Mouse (Mus musculus): ENCODE measurements around the gene Spink4. TPM values are rescaled to one million over a fixed set of nuclear protein-coding genes. Genes with fewer than 3 reads are reported as not detected.

Gene Spink4
- polyA plus RNA-seq, 1 experiment from 2014 or later = not detected

DNA sequence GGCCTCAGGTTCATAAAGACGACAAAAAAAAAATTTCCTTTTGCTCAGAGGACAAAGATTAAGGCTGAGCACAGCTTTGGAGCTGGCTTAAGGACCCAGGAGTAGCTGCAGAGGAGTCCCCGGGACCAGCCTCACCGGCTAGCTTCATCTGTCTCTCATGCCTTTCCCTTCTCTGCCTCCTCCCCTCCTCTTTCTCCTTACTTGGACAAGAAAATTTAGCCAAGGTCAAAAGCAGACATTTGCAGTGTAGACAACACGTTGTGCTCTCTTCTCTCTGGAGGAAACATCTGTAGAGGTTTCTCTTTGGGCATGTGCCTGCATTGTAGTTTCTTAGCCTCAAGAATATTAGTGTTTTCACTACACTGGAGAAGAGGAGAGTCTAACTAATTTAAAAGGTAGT, 34.0 kb upstream of the Spink4 start:
- H3K4me2 ChIP-seq (replicated peaks) = no peak overlapping the region

DNA sequence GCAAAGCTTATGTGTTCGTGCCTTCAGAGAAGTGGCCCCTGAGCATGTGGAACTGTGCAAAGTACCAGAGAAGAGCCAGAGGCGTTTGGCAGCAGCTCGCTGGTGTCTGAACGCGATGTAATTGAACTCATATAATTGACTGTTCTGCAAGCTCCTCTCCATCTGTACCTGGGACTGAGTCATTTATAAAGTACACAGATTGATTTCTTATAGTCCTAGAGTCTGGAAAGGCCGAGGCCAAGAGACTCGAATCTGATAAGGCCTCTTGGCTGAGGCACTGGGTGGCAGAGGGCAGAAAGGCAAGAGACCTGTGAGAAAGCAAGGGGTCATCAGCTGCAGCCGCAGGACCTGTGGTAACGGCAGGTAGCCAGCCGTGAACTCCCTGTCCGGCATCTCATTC, 31.0 kb upstream of the Spink4 start:
- no peak for ATAC-seq (ENCODE audit: low FRiP score)
- no peak overlapping the region for H3K4me3 ChIP-seq
- 82% methylated on average over 11 of the region's 11 CpGs for WGBS
- no peak overlapping the region for H3K4me2 ChIP-seq (replicated peaks)
- no peak overlapping the region for H3K27ac ChIP-seq
- H3K4me1 ChIP-seq = no peaks in the 10 kb centered on the region
- H3K9me3 ChIP-seq (replicated peaks) = no peaks in the 10 kb centered on the region
- H3K9ac ChIP-seq = no peak overlapping the region
- no peaks in the 10 kb centered on the region for H3K36me3 ChIP-seq
- H3K27me3 ChIP-seq = no peaks in the 10 kb centered on the region

More for the DNA sequence above, 34.0 kb upstream of the Spink4 start:
- ATAC-seq (ENCODE audit: low FRiP score) = no peak
- Histone ChIP-seq H3K4me1 (no peaks in the 10 kb centered on the region), H3K4me3 (no peak overlapping the region), H3K27me3 (no peaks in the 10 kb centered on the region), H3K27ac (no peak overlapping the region), H3K9me3 (replicated peaks) (no peaks in the 10 kb centered on the region), H3K36me3 (no peaks in the 10 kb centered on the region), H3K9ac (no peak overlapping the region)
- 84% methylated on average over 4 of the region's 4 CpGs for WGBS

DNA sequence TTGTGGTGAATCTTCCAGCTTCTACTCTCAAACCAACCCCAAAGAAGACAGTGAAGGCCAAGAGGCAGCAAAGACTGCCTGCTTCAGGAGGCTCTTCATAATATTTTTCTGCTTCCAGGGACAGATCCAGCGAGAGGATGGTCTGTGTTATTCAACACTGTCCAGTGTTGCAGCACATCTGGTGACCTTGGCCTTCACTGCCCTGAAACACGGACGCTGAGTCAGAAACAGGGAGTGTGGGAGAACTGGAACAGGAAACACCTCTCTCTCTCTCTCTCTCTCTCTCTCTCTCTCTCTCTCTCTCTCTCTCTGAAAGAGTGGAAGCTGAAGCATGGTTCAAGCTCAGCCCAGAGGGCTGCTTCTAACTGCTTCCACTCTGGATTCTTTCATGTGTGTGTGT, 30.6 kb upstream of the Spink4 start:
- no peak for ATAC-seq (ENCODE audit: low FRiP score)
- no peak overlapping the region for H3K9ac ChIP-seq
- no peaks in the 10 kb centered on the region for H3K36me3 ChIP-seq
- no peak overlapping the region for H3K4me3 ChIP-seq
- H3K4me2 ChIP-seq (replicated peaks) = no peak overlapping the region
- no peaks in the 10 kb centered on the region for H3K4me1 ChIP-seq
- H3K27me3 ChIP-seq = no peaks in the 10 kb centered on the region
- H3K9me3 ChIP-seq (replicated peaks) = no peaks in the 10 kb centered on the region
- whole genome bisulfite sequencing = 58% methylated on average over 3 of the region's 3 CpGs
- H3K27ac ChIP-seq = no peak overlapping the region

DNA sequence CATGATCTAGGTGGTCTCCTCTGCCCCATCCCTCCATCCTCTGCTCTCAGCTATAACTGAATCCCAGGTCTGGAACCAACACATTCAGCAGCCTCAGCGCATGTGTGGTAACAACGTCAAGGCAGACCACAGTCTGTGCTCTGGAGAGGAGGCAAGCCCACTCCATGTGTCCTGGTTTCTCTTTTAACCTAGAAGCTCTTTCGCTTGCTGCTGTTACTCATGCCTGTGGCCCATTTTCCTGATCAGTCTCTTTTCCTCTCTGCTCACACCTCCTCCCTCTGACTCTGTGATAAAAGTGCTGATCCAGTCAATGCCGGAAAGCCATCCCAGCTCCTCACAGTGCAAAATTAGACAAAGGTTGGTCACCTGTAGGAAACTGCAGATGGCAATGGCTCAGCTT, 29.9 kb upstream of the Spink4 start:
- no peak for ATAC-seq (ENCODE audit: low FRiP score)
- no peaks in the 10 kb centered on the region for H3K27me3 ChIP-seq
- H3K4me1 ChIP-seq = no peaks in the 10 kb centered on the region
- no peaks in the 10 kb centered on the region for H3K36me3 ChIP-seq
- no peak overlapping the region for H3K27ac ChIP-seq
- no peak overlapping the region for H3K4me2 ChIP-seq (replicated peaks)
- no peak overlapping the region for H3K9ac ChIP-seq
- no peaks in the 10 kb centered on the region for H3K9me3 ChIP-seq (replicated peaks)
- no peak overlapping the region for H3K4me3 ChIP-seq
- 89% methylated on average over 4 of the region's 4 CpGs for WGBS

DNA sequence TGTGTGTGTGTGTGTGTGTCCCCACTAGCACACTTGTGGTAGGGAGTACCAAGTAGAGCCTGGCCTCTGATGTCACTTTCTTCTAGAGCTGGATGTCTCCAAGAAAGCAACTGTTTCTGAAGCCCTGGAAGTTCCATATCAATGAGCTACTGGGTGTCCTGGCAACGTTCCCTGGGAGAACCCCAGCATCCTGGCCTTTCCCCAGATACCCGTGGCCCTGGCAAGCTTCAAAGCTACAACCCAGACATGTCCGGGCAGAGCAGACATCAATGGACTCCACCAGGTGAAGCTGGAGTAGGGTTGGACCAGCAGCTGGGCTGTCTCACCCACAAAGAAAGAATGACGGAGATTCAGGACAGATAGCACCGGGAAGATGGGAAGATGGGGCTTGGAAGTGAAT, 28.6 kb upstream of the Spink4 start:
- Histone ChIP-seq H3K9ac (no peak overlapping the region), H3K27ac (no peak overlapping the region), H3K9me3 (replicated peaks) (no peaks in the 10 kb centered on the region), H3K36me3 (no peaks in the 10 kb centered on the region), H3K4me3 (no peak overlapping the region), H3K27me3 (no peaks in the 10 kb centered on the region), H3K4me1 (no peaks in the 10 kb centered on the region), H3K4me2 (replicated peaks) (no peak overlapping the region)
- ATAC-seq (ENCODE audit: low FRiP score) = no peak
- 71% methylated on average over 5 of the region's 5 CpGs for WGBS

DNA sequence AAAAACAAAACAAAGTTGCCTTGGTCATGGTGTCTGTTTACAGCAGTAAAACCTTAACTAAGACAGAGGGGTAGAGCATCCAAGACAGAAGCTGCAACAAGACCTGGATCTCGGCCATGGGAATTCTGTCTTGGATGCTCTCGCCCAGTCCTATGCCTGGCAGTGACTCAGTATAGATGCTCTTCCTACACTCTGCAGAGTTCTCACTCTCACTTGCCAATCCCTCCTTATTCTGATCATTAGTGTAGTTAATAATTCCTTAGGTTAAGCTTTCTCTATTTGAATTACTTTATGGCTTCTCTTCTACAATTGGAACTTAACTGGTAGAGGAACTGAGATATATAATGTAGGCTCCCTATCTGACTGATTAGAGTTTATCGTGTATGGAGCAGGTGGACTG, 24.7 kb upstream of the Spink4 start:
- ATAC-seq (ENCODE audit: low FRiP score) = no peak
- Histone ChIP-seq H3K4me1 (no peaks in the 10 kb centered on the region), H3K27me3 (no peaks in the 10 kb centered on the region), H3K4me3 (no peak overlapping the region), H3K9ac (no peak overlapping the region), H3K4me2 (replicated peaks) (no peak overlapping the region), H3K9me3 (replicated peaks) (no peaks in the 10 kb centered on the region), H3K36me3 (no peaks in the 10 kb centered on the region), H3K27ac (no peak overlapping the region)
- WGBS = 87% methylated on average over 3 of the region's 3 CpGs

DNA sequence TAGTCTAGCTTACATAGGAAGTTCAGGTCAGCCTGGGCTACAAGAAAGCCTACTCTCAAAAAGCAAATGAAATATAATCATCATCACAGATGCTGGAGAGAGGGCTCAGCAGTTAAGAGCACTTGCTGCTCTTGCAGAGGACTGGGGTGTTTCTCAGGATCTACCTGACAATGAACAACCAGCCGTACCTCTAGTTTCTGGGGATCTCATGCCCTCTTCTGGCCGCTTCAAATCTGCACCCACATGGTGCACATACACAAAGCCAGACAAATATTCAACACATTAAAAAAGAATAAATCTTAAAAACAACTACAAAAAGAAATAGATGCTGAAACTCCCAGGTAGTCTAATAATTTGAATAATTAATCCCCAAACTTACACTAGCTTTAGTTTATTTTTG, 24.2 kb upstream of the Spink4 start:
- 100% methylated on average over 2 of the region's 2 CpGs for WGBS
- no peak for ATAC-seq (ENCODE audit: low FRiP score)
- no peak overlapping the region for H3K4me3 ChIP-seq
- H3K9me3 ChIP-seq (replicated peaks) = no peaks in the 10 kb centered on the region
- H3K9ac ChIP-seq = no peak overlapping the region
- no peaks in the 10 kb centered on the region for H3K4me1 ChIP-seq
- no peak overlapping the region for H3K27ac ChIP-seq
- no peaks in the 10 kb centered on the region for H3K36me3 ChIP-seq
- no peaks in the 10 kb centered on the region for H3K27me3 ChIP-seq
- H3K4me2 ChIP-seq (replicated peaks) = no peak overlapping the region

DNA sequence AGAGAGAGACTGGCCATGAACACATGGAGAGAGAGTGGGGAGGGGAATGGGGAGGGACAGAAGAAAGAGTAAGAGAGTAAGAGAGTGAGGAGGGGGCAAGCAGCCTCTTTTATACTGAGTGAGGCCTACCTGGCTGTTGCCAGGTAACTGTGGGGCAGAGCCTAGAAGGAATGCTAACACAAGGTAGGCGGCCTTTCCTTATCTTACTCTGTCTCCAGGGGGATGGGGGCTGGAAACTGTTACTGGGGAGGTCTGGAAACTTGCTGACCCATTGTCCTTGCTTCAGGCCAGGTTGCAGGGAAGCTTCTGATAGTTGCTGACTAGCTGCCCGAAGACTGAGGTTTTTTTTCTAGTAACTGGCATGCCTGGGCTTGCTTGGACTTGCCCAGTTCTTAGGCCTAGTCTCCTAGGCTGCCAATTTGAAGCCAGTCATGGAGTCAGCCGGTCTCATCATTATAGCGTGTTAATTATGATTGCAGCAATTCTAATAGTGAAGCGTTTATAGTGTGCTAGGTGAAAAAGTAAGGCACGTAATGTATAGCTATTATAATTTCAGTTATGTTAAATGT, 21.3 kb upstream of the Spink4 start:
- H3K27ac ChIP-seq = no peak overlapping the region
- no peaks in the 10 kb centered on the region for H3K4me1 ChIP-seq
- ATAC-seq (ENCODE audit: low FRiP score) = no peak
- H3K9me3 ChIP-seq (replicated peaks) = no peaks in the 10 kb centered on the region
- H3K27me3 ChIP-seq = no peaks in the 10 kb centered on the region
- no peak overlapping the region for H3K9ac ChIP-seq
- 87% methylated on average over 6 of the region's 6 CpGs for WGBS
- H3K4me3 ChIP-seq = no peak overlapping the region
- no peak overlapping the region for H3K4me2 ChIP-seq (replicated peaks)
- no peaks in the 10 kb centered on the region for H3K36me3 ChIP-seq

DNA sequence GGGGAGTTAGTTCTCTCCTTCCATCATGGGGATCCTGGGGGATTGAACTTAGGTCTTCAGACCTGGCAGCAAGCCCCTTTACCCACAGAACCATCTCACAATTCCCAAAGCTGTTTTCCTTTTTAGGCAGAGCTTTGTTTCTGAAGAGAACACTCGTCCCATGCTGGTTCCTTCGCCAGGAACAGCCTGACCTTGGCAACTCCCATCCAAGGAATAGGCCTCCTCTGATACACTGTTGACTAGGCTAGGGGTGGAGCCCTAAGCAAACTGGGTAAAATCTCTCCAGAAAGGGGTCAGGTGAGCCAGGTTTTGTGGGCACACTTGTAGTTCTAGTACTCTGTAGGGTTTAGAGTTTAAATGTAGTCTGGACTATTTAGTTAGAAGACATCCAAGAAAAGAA, 20.6 kb upstream of the Spink4 start:
- Histone ChIP-seq H3K4me1 (no peaks in the 10 kb centered on the region), H3K36me3 (no peaks in the 10 kb centered on the region), H3K9me3 (replicated peaks) (no peaks in the 10 kb centered on the region), H3K27me3 (no peaks in the 10 kb centered on the region), H3K4me3 (no peak overlapping the region), H3K9ac (no peak overlapping the region), H3K4me2 (replicated peaks) (no peak overlapping the region), H3K27ac (no peak overlapping the region)
- ATAC-seq (ENCODE audit: low FRiP score) = no peak
- 75% methylated on average over 2 of the region's 2 CpGs for WGBS

DNA sequence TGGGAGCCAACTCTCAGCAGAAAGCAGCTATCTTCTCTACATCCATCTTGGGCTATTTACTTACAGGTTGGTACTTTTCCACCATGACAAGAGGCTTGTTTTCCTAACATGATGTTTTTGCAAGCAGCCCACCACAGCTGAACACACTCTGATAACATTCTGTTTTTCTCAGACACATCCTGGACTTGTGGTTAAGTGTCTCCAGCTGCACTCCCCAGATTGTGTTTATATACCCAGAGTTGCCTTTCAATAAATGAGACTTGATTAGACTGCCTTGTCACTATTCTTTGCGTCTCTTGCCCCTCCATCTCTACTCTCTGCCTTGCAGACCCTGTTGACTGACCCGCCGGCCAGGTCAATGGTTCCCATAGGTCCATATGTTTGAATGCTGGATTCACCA, 19.8 kb upstream of the Spink4 start:
- Histone ChIP-seq H3K36me3 (no peaks in the 10 kb centered on the region), H3K4me1 (no peaks in the 10 kb centered on the region), H3K4me2 (replicated peaks) (no peak overlapping the region), H3K27ac (no peak overlapping the region), H3K27me3 (no peaks in the 10 kb centered on the region), H3K9ac (no peak overlapping the region), H3K9me3 (replicated peaks) (no peaks in the 10 kb centered on the region), H3K4me3 (no peak overlapping the region)
- WGBS = 95% methylated on average over 3 of the region's 3 CpGs
- no peak for ATAC-seq (ENCODE audit: low FRiP score)

DNA sequence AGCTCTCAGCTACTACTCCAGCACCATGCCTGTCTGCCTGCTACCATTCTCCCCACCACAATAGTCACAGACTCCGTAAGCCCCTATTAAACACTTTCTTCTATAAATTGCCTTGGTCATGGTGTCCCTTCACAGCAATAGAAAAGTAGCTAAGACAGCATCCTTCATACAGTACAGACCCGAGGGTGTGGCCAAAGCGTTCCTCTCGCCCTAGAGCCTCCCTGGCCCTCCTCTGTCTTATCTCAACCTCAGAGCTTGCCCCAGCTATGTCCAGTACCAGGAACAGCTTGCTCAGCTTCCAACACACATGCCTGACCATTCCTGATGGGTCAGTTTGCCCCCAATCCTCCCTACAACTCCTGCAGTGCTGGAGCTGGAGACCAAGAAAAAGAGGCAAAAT, 19.2 kb upstream of the Spink4 start:
- no peaks in the 10 kb centered on the region for H3K4me1 ChIP-seq
- 89% methylated on average over 4 of the region's 4 CpGs for WGBS
- H3K27me3 ChIP-seq = no peaks in the 10 kb centered on the region
- no peaks in the 10 kb centered on the region for H3K36me3 ChIP-seq
- no peak overlapping the region for H3K4me3 ChIP-seq
- no peaks in the 10 kb centered on the region for H3K9me3 ChIP-seq (replicated peaks)
- H3K9ac ChIP-seq = no peak overlapping the region
- no peak for ATAC-seq (ENCODE audit: low FRiP score)
- H3K27ac ChIP-seq = no peak overlapping the region
- H3K4me2 ChIP-seq (replicated peaks) = no peak overlapping the region

DNA sequence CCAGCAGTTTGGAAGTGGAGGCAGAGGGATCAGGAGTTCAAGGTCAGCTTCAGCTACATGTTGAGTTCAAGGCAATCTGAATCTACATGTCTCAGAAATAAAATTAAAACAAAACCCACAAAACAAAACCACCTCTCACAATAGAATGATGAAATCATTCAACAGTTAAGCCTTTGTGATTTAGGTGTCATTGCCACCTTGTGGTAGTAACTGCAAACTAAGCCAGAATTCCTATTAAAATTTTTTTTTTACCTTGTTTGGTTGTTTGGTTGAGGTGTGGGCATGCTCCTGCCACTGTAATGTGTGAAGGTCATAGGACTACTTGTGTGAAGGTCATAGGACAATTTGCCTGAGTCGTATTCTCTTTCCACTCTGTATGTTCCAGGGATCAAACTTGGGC, 13.6 kb upstream of the Spink4 start:
- 50% methylated on average over 1 of the region's 1 CpGs for WGBS
- Histone ChIP-seq H3K9me3 (replicated peaks) (no peaks in the 10 kb centered on the region), H3K27ac (no peak overlapping the region), H3K9ac (no peak overlapping the region), H3K27me3 (no peaks in the 10 kb centered on the region), H3K4me2 (replicated peaks) (no peak overlapping the region), H3K4me3 (no peak overlapping the region), H3K4me1 (no peaks in the 10 kb centered on the region), H3K36me3 (no peaks in the 10 kb centered on the region)
- no peak for ATAC-seq (ENCODE audit: low FRiP score)

DNA sequence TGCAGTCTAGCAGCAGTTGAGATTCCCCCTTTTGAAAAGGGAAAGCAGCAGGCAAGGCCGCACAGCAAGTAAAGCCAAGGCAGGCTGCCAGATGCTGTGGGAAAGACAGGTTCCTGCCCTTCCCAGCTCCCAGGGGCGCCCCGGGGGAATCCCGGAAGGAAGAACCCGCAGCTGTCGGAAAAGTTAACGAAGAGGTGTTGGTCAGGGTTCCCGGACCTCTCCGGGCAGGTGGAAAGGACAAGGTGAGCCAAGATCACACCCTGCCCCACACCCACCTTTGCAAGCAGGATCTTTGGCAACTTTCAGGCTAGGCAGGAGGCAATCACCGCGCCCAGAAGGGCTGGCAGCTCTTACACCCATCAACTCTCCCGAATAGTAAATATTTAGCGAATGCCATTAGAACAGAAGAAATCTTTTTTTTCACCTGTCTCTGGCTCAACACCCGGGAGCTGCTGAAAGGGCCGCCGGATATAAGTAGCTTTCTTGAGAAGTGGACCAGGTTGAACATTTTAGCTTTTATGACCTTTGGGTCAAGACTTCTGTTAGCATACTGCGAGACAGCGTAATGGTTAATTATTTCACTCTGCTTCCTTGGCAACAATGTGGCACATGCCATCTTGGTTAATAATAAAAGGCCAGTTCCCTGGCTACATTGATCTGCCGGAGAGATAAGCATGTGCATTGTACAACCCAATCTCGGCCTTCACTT, 11.4 kb upstream of the Spink4 start:
- no peak overlapping the region for H3K9ac ChIP-seq
- H3K9me3 ChIP-seq (replicated peaks) = no peaks in the 10 kb centered on the region
- no peak overlapping the region for H3K4me2 ChIP-seq (replicated peaks)
- no peaks in the 10 kb centered on the region for H3K27me3 ChIP-seq
- WGBS = 48% methylated on average over 20 of the region's 20 CpGs
- ATAC-seq (ENCODE audit: low FRiP score) = no peak
- no peaks in the 10 kb centered on the region for H3K4me1 ChIP-seq
- no peaks in the 10 kb centered on the region for H3K36me3 ChIP-seq
- H3K4me3 ChIP-seq = no peak overlapping the region
- H3K27ac ChIP-seq = no peak overlapping the region

Measured in hindbrain, embryonic 12.5 days (tissue).